Mouse (Mus musculus): ENCODE measurements around the gene L3mbtl4.

L3mbtl4 gene

GRCm38 (mm10) chr17:68631396-68631795 is 357.8 kb downstream of the L3mbtl4 start:
- intact Hi-C loops (cut with DNase I) = no loop called here

- intact Hi-C loops (cut with DNase I) = no loop called here
These were observed 366.6 kb downstream of the L3mbtl4 start for GRCm38 (mm10) chr17:68640187-68640586.

- intact Hi-C loops (cut with DNase I) = no loop called here
These were observed 369.0 kb downstream of the L3mbtl4 start for GRCm38 (mm10) chr17:68642521-68643088.

- intact Hi-C loops (cut with DNase I) = no loop called here
These were observed 392.9 kb downstream of the L3mbtl4 start for GRCm38 (mm10) chr17:68666528-68666927.

GRCm38 (mm10) chr17:68672088-68672504 is 398.5 kb downstream of the L3mbtl4 start:
- intact Hi-C loops (cut with DNase I) = no loop called here

GRCm38 (mm10) chr17:68710701-68711100 is 437.1 kb downstream of the L3mbtl4 start:
- intact Hi-C loops (cut with DNase I) = no loop called here

GRCm38 (mm10) chr17:68711350-68711749 is 437.8 kb downstream of the L3mbtl4 start:
- intact Hi-C loops (cut with DNase I) = no loop called here

- intact Hi-C loops (cut with DNase I) = no loop called here
These were observed 474.7 kb downstream of the L3mbtl4 start for GRCm38 (mm10) chr17:68748296-68748695.

- intact Hi-C loops (cut with DNase I) = no loop called here
These were observed 476.9 kb downstream of the L3mbtl4 start for GRCm38 (mm10) chr17:68750513-68750912.

GRCm38 (mm10) chr17:68753112-68753511 is 479.5 kb downstream of the L3mbtl4 start:
- intact Hi-C loops (cut with DNase I) = no loop called here

GRCm38 (mm10) chr17:68754789-68755188 is 481.2 kb downstream of the L3mbtl4 start:
- intact Hi-C loops (cut with DNase I) = no loop called here

GRCm38 (mm10) chr17:68758428-68758827 is 484.8 kb downstream of the L3mbtl4 start:
- intact Hi-C loops (cut with DNase I) = no loop called here

GRCm38 (mm10) chr17:68758936-68759335 is 485.3 kb downstream of the L3mbtl4 start:
- intact Hi-C loops (cut with DNase I) = no loop called here

GRCm38 (mm10) chr17:68759978-68760377 is 486.4 kb downstream of the L3mbtl4 start:
- intact Hi-C loops (cut with DNase I) = no loop called here

GRCm38 (mm10) chr17:68764329-68764880 is 490.8 kb downstream of the L3mbtl4 start:
- intact Hi-C loops (cut with DNase I) = no loop called here

GRCm38 (mm10) chr17:68769561-68769960 is 496.0 kb downstream of the L3mbtl4 start:
- intact Hi-C loops (cut with DNase I) = no loop called here

GRCm38 (mm10) chr17:68771046-68771750 is 497.6 kb downstream of the L3mbtl4 start:
- intact Hi-C loops (cut with DNase I) = no loop called here

GRCm38 (mm10) chr17:68793741-68794140 is 520.1 kb downstream of the L3mbtl4 start:
- intact Hi-C loops (cut with DNase I) = no loop called here

GRCm38 (mm10) chr17:68826323-68826722 is 552.7 kb downstream of the L3mbtl4 start, which contains the start of gene Tmem200c:
TSS of gene Tmem200c (plus strand) at chr17:68826623.
- intact Hi-C loops (cut with DNase I) = no loop called here
